Mouse (Mus musculus) spleen, adult 12 weeks (tissue): ENCODE results near the gene Sprr3.
"Not testable (repeated sequence)": the region's sequence is repeated elsewhere in the genome, so short reads cannot be mapped to it uniquely, and the experiment has no call there.

Source experiments
- DNase-seq: peaks from one replicate; pipeline ENCODE4 v3.0.0; 2022; ENCODE audit warnings: low spot score

Sprr3 gene

DNA sequence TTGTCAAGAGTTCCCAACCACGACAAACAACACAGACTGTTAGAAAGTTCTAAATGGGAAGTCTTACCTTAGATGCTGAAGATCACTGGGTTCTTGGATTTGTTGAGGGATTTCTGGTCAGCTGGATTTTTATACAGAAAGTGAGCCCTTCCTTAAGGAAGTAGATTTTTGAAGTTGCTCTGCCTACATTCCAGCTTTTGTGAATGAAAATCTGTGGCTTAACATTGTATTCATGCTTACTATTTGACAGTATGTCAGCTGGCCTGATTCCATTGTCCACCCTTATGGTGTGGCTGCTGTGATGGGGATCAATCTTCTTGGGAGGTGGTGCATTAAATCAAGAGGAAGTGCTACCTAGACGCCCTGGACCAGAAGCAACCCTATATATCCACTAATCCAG, at the start of gene Sprr3:
Sprr3 (minus strand) TSS at position 101 of the 400 bp plus-strand sequence.
- no peak for DNase-seq

GRCm38 (mm10) chr3:92508185-92508584, 49.7 kb upstream of the Sprr3 start:
- no peak for DNase-seq

DNA sequence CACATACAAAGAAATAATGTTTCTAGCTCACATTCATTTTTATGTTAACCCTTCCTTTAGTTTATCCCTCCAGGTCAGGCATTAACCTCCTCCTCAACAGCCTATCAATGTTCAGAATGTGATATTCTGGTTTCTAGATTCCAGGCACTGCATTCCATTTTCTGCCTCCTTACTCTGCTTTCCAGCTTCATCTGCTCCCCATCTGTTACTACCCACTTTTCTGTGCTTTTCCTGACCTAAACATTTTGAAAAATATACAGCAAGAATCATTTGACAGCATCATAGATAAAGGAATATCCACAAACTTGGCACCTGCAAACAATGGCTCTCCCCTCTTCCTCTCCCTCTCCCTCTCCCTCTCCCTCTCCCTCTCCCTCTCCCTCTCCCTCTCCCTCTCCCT, 45.0 kb upstream of the Sprr3 start:
- no peak for DNase-seq

DNA sequence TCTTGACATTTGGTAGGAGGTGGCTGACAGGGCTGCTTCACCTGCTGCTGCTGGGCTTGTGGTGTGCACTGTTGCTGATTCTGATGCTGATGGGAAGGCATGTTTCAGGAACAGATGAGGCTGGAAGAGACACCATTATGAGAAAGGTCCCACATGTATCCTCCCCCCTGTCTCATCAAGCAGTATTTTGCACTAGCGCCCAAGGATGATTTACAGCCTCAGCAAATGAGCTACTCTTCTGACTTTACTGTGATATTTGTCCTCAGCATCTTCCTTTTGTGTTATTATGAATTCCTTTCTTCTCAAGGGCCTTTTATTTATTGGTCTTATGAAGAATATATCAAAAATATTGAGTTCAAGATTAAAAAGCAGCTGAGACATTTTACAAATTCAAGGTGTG, 41.9 kb upstream of the Sprr3 start, which contains the start of gene Sprr4:
Sprr4 (minus strand) TSS at position 101 of the 400 bp plus-strand sequence.
- DNase-seq: no peak

DNA sequence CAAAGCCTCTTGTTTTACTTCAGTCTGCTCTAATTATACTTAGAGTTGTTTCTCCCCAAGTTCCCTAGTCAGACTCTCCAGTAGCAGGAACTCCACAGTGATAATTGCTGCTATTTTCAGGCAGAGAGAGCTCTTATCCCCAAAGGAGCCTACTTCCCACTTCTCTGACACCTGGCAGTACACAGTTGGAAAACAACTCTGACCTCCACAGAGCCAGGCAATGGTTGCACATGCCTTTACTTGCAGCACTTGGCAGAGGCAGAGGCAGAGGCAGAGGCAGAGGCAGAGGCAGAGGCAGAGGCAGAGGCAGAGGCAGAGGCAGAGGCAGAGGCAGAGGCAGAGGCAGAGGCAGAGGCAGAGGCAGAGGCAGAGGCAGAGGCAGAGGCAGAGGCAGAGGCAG, 31.7 kb upstream of the Sprr3 start:
- DNase-seq: not testable (repeated sequence)

- DNase-seq: no peak
These were observed 27.8 kb upstream of the Sprr3 start for GRCm38 (mm10) chr3:92486307-92486706.

- DNase-seq: no peak
These were observed 27.3 kb upstream of the Sprr3 start, which contains the start of gene Sprr1a for GRCm38 (mm10) chr3:92485863-92486262. Sprr1a (minus strand) TSS chr3:92485895.

GRCm38 (mm10) chr3:92481249-92481648, 22.7 kb upstream of the Sprr3 start:
- not testable (repeated sequence) for DNase-seq

GRCm38 (mm10) chr3:92470111-92470510, 11.6 kb upstream of the Sprr3 start:
- no peak for DNase-seq

GRCm38 (mm10) chr3:92467424-92467823, 8.9 kb upstream of the Sprr3 start:
- no peak for DNase-seq

- no peak for DNase-seq
These were observed 8.1 kb upstream of the Sprr3 start for GRCm38 (mm10) chr3:92466576-92466975.

- no peak for DNase-seq
These were observed 3.4 kb downstream of the Sprr3 start for GRCm38 (mm10) chr3:92455151-92455550.

GRCm38 (mm10) chr3:92440177-92440576, 18.3 kb downstream of the Sprr3 start:
- no peak for DNase-seq

DNA sequence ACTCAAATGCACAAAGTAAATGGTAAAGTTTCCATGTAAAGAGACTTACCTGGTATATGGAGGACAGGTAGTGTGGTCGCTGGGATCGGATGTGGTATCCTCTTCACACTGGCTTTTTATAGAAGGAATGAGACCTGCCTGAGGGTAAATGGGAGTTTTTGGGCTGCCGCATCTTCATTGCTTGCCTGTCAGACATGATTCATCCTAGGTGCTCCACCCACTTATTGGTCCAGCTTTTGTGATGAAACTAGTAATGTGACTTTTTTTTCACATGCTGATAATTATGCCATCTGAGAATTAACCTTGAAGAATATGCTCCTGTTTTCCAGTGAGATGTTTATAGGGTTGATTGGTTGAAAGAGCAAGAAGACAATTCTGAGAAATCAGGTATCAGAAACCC, 19.8 kb downstream of the Sprr3 start, which contains the start of gene Sprr1b:
Sprr1b (minus strand) TSS at position 101 of the 400 bp plus-strand sequence.
- no peak for DNase-seq

- no peak for DNase-seq
These were observed 26.2 kb downstream of the Sprr3 start, which contains the start of gene Sprr2k for GRCm38 (mm10) chr3:92432282-92432681. Sprr2k (plus strand) TSS chr3:92432582.

DNA sequence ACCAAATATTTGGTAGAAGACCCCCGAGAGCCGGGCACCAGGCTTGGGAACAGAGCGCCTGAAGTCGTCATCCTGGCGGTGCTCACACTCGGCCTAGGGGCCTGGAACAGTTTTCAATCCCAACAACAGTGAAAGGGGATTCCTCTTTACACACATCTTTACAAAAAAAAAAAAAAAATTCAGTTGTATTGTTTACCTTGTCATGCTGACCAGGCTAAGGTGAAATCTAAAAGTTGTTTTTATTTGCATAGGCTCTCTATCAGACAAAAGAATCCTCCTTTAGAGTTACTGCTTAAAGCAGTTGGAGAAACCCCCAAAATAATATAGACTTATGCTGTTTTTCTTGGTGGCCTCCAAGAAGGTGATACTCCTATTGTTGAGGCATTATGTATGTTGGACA, 29.2 kb downstream of the Sprr3 start, which contains the start of gene Gm9774:
Gm9774 (minus strand) TSS at position 101 of the 400 bp plus-strand sequence.
- no peak for DNase-seq

DNA sequence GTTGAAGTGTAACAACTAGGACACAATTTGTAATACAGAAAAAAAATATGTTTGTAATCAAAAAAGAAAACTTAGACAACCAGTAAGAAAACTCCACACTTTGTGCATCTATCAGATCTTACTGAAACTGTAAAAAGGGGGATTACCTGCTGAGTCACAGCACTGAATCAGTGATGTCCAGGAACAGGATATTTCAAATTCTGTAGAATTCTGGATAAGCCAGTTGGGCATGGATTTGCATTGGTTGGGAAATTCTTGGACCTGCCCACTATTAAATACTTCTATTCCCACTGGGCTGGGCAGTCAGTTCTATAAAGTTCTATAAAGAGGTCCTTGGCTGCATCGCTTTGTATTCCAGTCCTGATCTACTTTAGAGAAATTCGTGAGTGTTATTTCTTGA, 40.7 kb downstream of the Sprr3 start, which contains the start of gene Sprr2j-ps:
Sprr2j-ps (plus strand) TSS at position 301 of the 400 bp plus-strand sequence.
- DNase-seq: no peak

DNA sequence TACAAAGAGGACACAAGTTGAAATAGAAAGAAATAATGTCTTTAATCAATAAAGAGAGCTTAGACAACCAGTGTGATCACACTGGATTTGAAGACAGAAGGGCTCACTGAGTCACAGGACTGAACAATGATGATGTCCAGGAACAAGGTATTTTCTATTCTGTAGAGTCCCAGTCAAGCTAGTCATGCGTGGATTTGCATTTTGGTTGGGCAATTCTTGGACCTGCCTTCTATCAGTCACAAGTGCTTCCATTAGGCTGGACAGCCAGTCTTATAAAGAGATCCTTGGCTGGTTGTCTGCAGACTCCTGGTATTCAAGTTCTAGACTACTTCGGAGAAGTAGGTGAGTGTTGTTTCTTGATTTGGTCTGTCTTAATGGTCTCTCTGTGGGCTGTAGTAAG, 50.8 kb downstream of the Sprr3 start, which contains the start of gene Sprr2i:
Sprr2i (plus strand) TSS at position 301 of the 400 bp plus-strand sequence.
- DNase-seq: no peak
